Mouse (Mus musculus): ENCODE results near the gene Adarb1.

DNA sequence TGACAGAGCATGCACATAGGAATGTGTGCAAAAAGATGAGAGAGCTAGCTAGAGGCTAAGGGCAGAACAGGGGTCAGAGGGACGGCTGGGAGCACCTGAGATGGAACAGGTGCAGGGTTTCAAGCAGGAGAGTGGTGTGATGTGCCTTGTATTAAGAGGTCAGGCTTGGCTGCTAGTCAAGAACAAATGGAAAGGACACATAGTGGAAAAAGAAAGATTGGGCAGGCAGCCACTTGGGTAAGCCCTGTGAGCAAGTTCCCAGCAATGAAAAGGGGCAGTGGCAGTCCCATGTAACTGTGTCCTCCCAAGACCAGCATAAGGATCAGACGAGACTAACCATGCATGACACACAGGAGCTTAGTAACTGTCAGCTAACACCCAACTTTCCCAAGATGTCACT is 8.9 kb downstream of the Adarb1 start:
- TF ChIP-seq POLR2A (IDR thresholded peaks at IDR 0.05; ENCODE audit: insufficient read depth, low read depth, low read length) = no peak
- 0 out of 2 replicates have a peak, but pooled peaks have one; percentile 18 for TF ChIP-seq EP300 (IDR thresholded peaks at IDR 0.05; ENCODE audit: insufficient read depth, low read depth, low read length)

All from heart, adult 2 months (tissue).